Mouse (Mus musculus) layer of hippocampus, adult 2 months (tissue): Measurements from ENCODE around the gene Gatad2b. TPM values are rescaled to one million over a fixed set of nuclear protein-coding genes. Genes with fewer than 3 reads are reported as not detected.
A peak's percentile ranks its signal among the peaks of the same experiment; 100 is the strongest.

Experiments
- DNase-seq, 2 experiments: peaks; one replicate each; pipeline ENCODE4 v3.0.0; 2022; ENCODE audit warnings: low spot score in 2 of 2
- H3K27ac ChIP-seq: fragments of 200-600 bp; 2 replicates; pipeline ENCODE4 v1.8.1; 2022
- H3K4me3 ChIP-seq: fragments of 200-600 bp; 2 replicates; pipeline ENCODE4 v1.8.1; 2022; ENCODE audit warnings: mild to moderate bottlenecking
- CTCF ChIP-seq: fragments of 200-600 bp; conservative IDR thresholded peaks from 2 replicates; pipeline ENCODE4 v1.8.1; 2022; ENCODE audit warnings: antibody characterized with exemption, mild to moderate bottlenecking, moderate library complexity
- microRNA-seq, 2 experiments: library from miRNA; unstranded; fragments of <30 nt; microRNA quantifications; one replicate each; pipeline ENCODE4 v1.2.0; 2021
- total RNA-seq, 2 experiments: library from RNA; stranded (reverse); gene quantifications; 2 replicates each; pipeline ENCODE4 v1.2.3; 2021

Gene Gatad2b
- total RNA-seq, 2 experiments from 2014 or later, result 107 to 108 TPM

DNA sequence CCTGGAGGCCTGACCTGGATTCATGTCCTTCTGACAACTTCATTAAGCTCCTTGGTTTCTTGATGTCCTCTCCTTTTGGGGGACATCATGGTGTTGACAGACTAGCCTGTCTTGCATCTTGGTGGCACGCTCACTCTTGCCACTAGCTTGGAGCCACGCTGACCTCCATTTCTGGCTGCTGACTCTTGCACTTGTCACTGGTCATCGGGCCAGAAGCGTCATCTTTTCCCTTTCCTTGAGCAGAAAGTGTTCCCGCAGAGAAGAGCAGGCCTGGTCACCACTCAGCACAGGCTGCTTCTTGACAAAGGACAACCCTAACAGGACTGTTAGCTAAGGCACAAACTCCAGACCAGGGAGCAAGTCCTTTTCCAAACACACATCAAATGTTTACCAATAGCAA, 113.4 kb downstream of the Gatad2b start:
- no peak for TF ChIP-seq CTCF
- H3K27ac ChIP-seq, result no peak overlapping the region
- H3K4me3 ChIP-seq, result no peak overlapping the region
- no peak for DNase-seq

DNA sequence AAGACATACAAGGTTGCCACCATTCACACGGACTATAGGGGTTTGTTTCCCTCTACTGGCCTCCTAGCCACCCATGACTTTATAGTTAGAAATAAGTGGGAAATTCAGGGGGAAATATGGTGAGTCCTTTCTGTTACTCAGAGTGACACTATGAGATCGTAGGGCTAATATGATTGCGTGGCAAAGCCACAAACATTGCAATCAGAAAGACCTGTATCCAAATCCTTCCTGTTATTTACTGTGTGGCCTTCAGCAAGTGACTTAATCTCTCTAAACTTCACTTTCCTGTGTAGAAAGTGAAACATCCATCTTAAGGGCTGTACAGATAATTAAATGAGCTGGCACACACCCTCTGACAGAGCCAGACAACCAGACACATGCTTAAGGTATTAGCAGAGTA, 115.7 kb downstream of the Gatad2b start:
- no peak for TF ChIP-seq CTCF
- no peak for DNase-seq
- Histone ChIP-seq H3K4me3 (no peak overlapping the region), H3K27ac (no peak overlapping the region)

DNA sequence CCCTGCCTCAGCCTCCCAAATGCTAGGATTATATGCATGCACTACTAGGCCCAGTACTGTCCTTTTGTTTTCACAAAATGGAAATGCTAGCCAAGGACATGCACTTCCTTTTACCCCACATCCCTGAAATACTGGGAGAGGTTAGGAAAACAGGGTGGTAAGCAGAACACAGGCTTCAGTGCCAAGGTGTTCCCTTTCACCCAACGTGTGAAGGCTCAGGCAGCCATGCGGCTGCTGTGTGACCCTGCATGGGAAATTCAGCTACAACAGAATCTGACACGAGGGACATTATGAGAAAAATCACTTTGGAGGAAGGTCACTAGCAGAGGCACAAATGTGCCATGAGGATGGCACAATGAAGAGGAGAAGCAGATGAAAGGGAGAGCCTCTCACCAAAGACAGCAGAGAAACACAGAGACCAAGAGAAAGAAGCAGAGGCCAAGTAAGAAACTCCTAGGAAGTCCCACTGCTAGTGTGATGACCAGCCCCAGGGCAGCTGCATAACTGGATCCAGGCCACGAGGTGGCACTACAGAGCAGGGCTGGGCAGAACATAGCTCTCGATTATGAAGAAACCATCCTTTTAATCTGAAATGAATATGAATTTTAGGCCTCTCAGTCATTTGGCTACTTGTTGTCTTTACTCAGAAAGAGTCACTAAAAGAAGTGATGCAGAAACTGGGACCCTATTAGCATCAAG, 119.5 kb downstream of the Gatad2b start:
- no peak overlapping the region for H3K27ac ChIP-seq
- peak; percentile 99 for TF ChIP-seq CTCF
- no peak overlapping the region for H3K4me3 ChIP-seq
- DNase-seq, result peak; percentile 56 to 74

DNA sequence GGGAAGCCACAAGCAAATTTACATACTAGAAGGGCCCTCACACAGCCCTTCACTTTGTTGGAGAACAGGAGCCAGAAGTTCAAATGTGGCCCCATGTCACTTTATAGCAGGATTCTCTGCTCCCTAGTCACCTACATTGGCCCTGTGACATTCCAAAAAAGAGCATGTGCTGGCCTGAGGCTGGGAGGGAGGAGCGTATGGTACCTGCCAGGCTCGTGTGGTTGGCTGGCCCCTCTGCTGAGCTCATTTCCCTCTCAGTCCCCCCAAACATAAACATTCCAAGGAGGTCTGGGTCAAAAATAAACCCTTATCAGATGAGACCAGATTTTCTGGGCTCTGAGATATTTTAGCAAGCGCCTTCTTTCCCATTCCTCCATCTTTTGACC, 120.0 kb downstream of the Gatad2b start:
- Histone ChIP-seq H3K27ac (no peak overlapping the region), H3K4me3 (no peak overlapping the region)
- TF ChIP-seq CTCF, result no peak; the same call in 1 of the 2 replicates
- no peak for DNase-seq

Small RNAs within 50 kb of the gene (microRNA-seq; reads per million reads assigned to microRNA genes)
- 0.32 to 0.55 reads per million in 2 experiments for gene Mir7012

Other genes starting within 250 kb of the Gatad2b start
- gene 4933434E20Rik, start 241.5 kb upstream of the Gatad2b start, total RNA-seq, result 100 to 1,000 TPM in 1 of 2 experiments, 10 to 100 TPM in 1; 89.6 to 101 TPM
- 100 to 1,000 TPM; 173 to 179 TPM for gene Ubap2l, start 240.6 kb upstream of the Gatad2b start, total RNA-seq
- gene Tpm3, start 220.5 kb upstream of the Gatad2b start, total RNA-seq, result 100 to 1,000 TPM; 177 to 183 TPM
- gene Nup210l, start 189.0 kb upstream of the Gatad2b start, total RNA-seq, result under 1 TPM; 0.25 to 0.33 TPM
- gene Rps27, start 79.5 kb upstream of the Gatad2b start, total RNA-seq, result 100 to 1,000 TPM; 995 to 997 TPM
- gene Rab13, start 79.5 kb upstream of the Gatad2b start, total RNA-seq, result 1 to 10 TPM; 6.2 to 8.8 TPM
- gene Jtb, start 61.6 kb upstream of the Gatad2b start, total RNA-seq, result 10 to 100 TPM; 44.3 to 45.3 TPM
- not detected for gene Creb3l4, start 49.7 kb upstream of the Gatad2b start, total RNA-seq
- 10 to 100 TPM; 42.5 to 45.5 TPM for gene Slc39a1, start 45.0 kb upstream of the Gatad2b start, total RNA-seq
- 10 to 100 TPM; 38.3 to 49.5 TPM for gene Crtc2, start 39.0 kb upstream of the Gatad2b start, total RNA-seq
- 10 to 100 TPM; 33.7 to 35.6 TPM for gene Dennd4b, start 28.0 kb upstream of the Gatad2b start, total RNA-seq
- 10 to 100 TPM; 15.0 to 17.2 TPM for gene Slc27a3, start 96.8 kb downstream of the Gatad2b start, total RNA-seq
- 10 to 100 TPM; 74.1 to 75.4 TPM for gene Ints3, start 140.4 kb downstream of the Gatad2b start, total RNA-seq
- gene Npr1, start 172.7 kb downstream of the Gatad2b start, total RNA-seq, result 1 to 10 TPM; 6.5 to 7.4 TPM
- gene Ilf2, start 182.9 kb downstream of the Gatad2b start, total RNA-seq, result 10 to 100 TPM; 85.4 to 88.0 TPM
- gene Snapin, start 197.9 kb downstream of the Gatad2b start, total RNA-seq, result 10 to 100 TPM; 53.4 to 54.5 TPM
- 100 to 1,000 TPM; 152 to 153 TPM for gene Chtop, start 216.3 kb downstream of the Gatad2b start, total RNA-seq
- 10 to 100 TPM; 89.9 to 92.1 TPM for gene S100a1, start 221.2 kb downstream of the Gatad2b start, total RNA-seq
- gene S100a13, start 221.3 kb downstream of the Gatad2b start, total RNA-seq, result 10 to 100 TPM; 20.2 to 20.6 TPM
- gene S100a14, start 233.7 kb downstream of the Gatad2b start, total RNA-seq, result under 1 TPM; 0.49 to 0.95 TPM
- gene S100a16, start 244.1 kb downstream of the Gatad2b start, total RNA-seq, result 10 to 100 TPM; 79.0 to 82.8 TPM